Mouse (Mus musculus) spleen, postnatal 36 days (tissue): ENCODE measurements around the gene C3.

ENCODE experiments used
- DNase-seq, 2 experiments: peaks; one replicate each; pipeline ENCODE4 v3.0.0; 2022; ENCODE audit warnings: low spot score in 2 of 2, mixed read lengths in 1 of 2

The C3 gene

DNA sequence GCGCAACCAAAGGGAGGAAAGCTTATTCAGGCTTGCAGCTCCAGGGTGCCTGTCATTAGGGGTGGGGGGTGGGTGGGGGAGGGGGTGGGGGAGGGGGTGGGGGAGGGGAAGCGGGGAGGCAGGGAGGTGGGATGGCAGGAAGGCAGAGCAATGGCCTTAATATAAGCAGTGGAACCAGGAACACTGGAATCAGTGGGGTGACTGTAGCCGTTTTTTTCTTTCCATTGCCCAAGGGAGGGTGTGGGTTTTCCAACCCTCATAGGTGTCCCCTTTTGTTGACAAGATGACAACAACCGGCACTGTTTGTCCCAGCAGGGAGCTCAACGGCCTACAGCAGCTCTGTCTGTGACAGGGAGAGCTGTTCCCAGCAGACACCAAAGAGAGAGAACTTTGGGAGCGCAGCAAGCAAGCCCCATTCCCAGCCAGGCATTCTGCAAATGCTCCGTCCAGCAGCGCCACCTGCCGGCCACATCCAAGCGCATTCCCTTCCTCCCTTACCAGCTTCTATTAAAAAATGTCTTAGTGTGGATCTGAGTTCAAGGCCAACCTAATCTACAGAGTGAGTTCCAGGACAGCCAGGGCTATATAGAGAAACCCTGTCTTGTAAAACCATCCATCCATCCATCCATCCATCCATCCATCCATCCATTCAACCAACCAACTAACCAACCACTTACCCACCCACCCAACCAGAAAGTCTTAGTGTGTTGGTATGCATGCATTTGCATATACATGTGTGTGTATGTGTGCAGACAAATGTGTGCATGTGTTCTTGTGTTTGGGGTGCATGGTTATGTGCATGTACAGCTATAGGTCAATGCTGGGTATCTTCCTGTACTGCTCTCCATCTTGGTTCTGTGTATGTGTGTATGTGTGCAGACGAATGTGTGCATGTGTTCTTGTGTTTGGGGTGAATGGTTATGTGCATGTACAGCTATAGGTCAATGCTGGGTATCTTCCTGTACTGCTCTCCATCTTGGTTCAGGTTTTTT lies 60.8 kb downstream of the C3 start:
- peak; percentile 66 to 71 for DNase-seq
